Comparison of ENCODE assay signal across 11 mouse cellular contexts in the genomic region with DNA sequence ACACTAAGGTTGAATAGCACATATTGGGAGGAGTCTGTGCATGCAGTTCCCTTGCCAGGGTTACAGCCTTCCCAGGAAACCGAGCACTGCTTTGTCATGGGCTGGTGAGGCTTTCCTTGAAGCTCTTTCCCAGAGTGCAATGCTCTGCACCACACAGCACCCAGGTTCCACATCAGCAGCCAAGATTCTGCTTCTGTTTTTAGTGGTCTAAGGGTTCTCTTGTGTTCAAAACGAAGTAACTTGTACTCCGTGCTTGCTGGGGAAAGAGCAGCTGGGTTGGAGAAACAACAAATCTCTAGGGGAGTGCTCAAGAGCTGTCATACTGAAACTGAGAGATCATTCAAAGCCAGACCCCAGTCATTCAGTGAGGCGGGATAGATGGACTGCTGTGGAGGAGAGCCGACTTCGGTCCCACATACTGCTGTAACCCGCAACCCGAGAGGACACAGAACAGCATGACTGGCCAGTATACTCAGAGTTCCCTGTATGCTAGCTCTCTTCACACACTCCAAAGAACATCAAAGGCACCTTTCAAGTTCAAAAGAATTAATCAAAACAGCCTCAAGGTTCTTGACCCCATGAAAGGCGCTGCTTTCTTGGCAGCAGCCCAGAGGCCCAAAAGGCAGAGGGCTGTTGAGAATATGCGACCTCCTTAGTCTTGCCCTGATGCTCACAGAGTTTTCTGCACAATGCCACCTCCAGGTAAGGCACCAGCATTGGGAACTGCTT. TPM values are rescaled to one million over a fixed set of nuclear protein-coding genes. Genes with fewer than 3 reads are reported as not detected.
DNase-seq lines count a peak whose midpoint lies in the region; ATAC-seq and TF ChIP-seq lines count a peak whose summit lies in the region.
"Had no signal": no experiment of that assay in that cellular context is flagged by ENCODE, and none has a peak within 500 bp of the region (broad histone marks: within the 10 kb centered on the region; RNA-seq: fewer than 3 reads in every experiment).

No protein-coding gene starts in this region.

- TF ChIP-seq POLR2A in heart, adult 2 months (IDR thresholded peaks at IDR 0.05; ENCODE audit: insufficient read depth, low read depth, low read length), result no peak

- H3K27me3 ChIP-seq in heart, embryonic 16.5 days (ENCODE audit: control insufficient read depth, insufficient read depth, low read length), result no peaks in the 10 kb centered on the region
- H3K27me3 ChIP-seq in heart, adult 2 months (ENCODE audit: control insufficient read depth, insufficient read depth, low read length), result no peaks in the 10 kb centered on the region
- H3K27me3 ChIP-seq in hindbrain, postnatal 0 days (ENCODE audit: insufficient read depth, low read length), result no peaks in the 10 kb centered on the region

- H3K9ac ChIP-seq in heart, embryonic 16.5 days (ENCODE audit: low read length), result no peak overlapping the region; the same call in 1 of the 2 replicates
- no peak overlapping the region for H3K9ac ChIP-seq in heart, adult 2 months (ENCODE audit: low read depth, low read length)
- H3K9ac ChIP-seq in hindbrain, postnatal 0 days (replicated peaks; ENCODE audit: low read length), result no peak overlapping the region

- no peaks in the 10 kb centered on the region for H3K9me3 ChIP-seq in heart, embryonic 16.5 days (replicated peaks; ENCODE audit: control insufficient read depth, low read length)
- H3K9me3 ChIP-seq in hindbrain, postnatal 0 days (ENCODE audit: low read length), result no peaks in the 10 kb centered on the region

- DNase-seq in heart, adult 2 months, result no peak
- DNase-seq in brain, adult 2 months (ENCODE audit: low read depth, low spot score), result peak; percentile 19
- DNase-seq in hindbrain, postnatal 0 days (ENCODE audit: low spot score), result peak; percentile 32
- peak; percentile 22 to 59 for DNase-seq in lung, postnatal 4 days
- no peak for DNase-seq in layer of hippocampus, adult 9-11 months
- no peak for DNase-seq in T-cell, adult 2 months (ENCODE audit: low spot score)
- DNase-seq in left cerebral cortex, postnatal 36 days (ENCODE audit: low spot score in 2 of 2), result no peak
- DNase-seq: heart, postnatal 36 days had no signal

- WGBS in heart, embryonic 16.5 days, result 28% methylated on average over 10 of the region's 10 CpGs
- 48% methylated on average over 10 of the region's 10 CpGs for WGBS in heart, adult 2 months
- 21% methylated on average over 10 of the region's 10 CpGs for WGBS in hindbrain, postnatal 0 days

- no peak overlapping the region for H3K27ac ChIP-seq in heart, embryonic 16.5 days (ENCODE audit: low read length)
- H3K27ac ChIP-seq in heart, adult 2 months, result no peak overlapping the region
- peak overlapping the region; percentile 37; the same call in 1 of the 2 replicates for H3K27ac ChIP-seq in hindbrain, postnatal 0 days

- intact Hi-C loops in heart, adult 2 months (cut with DNase I), result no loop called here
- intact Hi-C loops in left cerebral cortex, postnatal 36 days (cut with DNase I), result no loop called here

- ATAC-seq in heart, embryonic 16.5 days (replicated peaks; ENCODE audit: extremely low read depth, insufficient read depth, low FRiP score), result 0 out of 2 replicates have a peak, but pooled peaks have one; percentile 4
- peak; percentile 66 for ATAC-seq in hindbrain, postnatal 0 days

- TF ChIP-seq EP300 in heart, adult 2 months (IDR thresholded peaks at IDR 0.05; ENCODE audit: insufficient read depth, low read depth, low read length), result no peak

- no peak for TF ChIP-seq CTCF in heart, adult 2 months (IDR thresholded peaks at IDR 0.05)
- TF ChIP-seq CTCF in hindbrain, postnatal 0 days (IDR thresholded peaks at IDR 0.05; ENCODE audit: low read depth), result no peak

- no peak overlapping the region for H3K4me3 ChIP-seq in heart, embryonic 16.5 days (ENCODE audit: low read length)
- no peak overlapping the region for H3K4me3 ChIP-seq in heart, adult 2 months
- no peak overlapping the region for H3K4me3 ChIP-seq in hindbrain, postnatal 0 days (ENCODE audit: low read length)
- H3K4me3 ChIP-seq: myocyte had no signal

- H3K36me3 ChIP-seq in heart, embryonic 16.5 days (ENCODE audit: control insufficient read depth, insufficient read depth), result no peaks in the 10 kb centered on the region
- no peaks in the 10 kb centered on the region for H3K36me3 ChIP-seq in heart, adult 2 months (ENCODE audit: control insufficient read depth, insufficient read depth, low read length)
- no peaks in the 10 kb centered on the region for H3K36me3 ChIP-seq in hindbrain, postnatal 0 days (ENCODE audit: insufficient read depth, low read length)

- peaks cover 25% of the 10 kb centered on the region for H3K4me1 ChIP-seq in heart, embryonic 16.5 days (ENCODE audit: control insufficient read depth, insufficient read depth, low read length)
- H3K4me1 ChIP-seq in heart, adult 2 months (ENCODE audit: control insufficient read depth, insufficient read depth, low read length), result peaks cover 6% of the 10 kb centered on the region; the same call in 1 of the 2 replicates
- peaks cover 21% of the 10 kb centered on the region for H3K4me1 ChIP-seq in hindbrain, postnatal 0 days (ENCODE audit: insufficient read depth, low read length)

- no peak overlapping the region for H3K4me2 ChIP-seq in heart, embryonic 16.5 days (ENCODE audit: low read depth, low read length)
- H3K4me2 ChIP-seq in hindbrain, postnatal 0 days (ENCODE audit: low read depth, low read length), result peak overlapping the region; percentile 8; the same call in 1 of the 2 replicates

- no peaks in the 10 kb centered on the region for H3K79me2 ChIP-seq in heart, adult 2 months (replicated peaks; ENCODE audit: control insufficient read depth, insufficient read depth, low read length)

RNA-seq across cellular contexts. Expression of gene Lmntd1, which starts 35.5 kb away (rescaled TPM):
- 10.9 and 16.8 TPM in 2 replicates for polyA plus RNA-seq in heart, embryonic 16.5 days (2015; fragmentation: Nextera tagmentation; extraction: Ambion mirVana)
- total RNA-seq in heart, adult 2 months (2021), result 1 to 10 TPM; 2.0 to 2.2 TPM
- 6.7 and 11.4 TPM in 2 replicates for polyA plus RNA-seq in heart, adult 2 months (2012; rRNA removed)
- total RNA-seq in hindbrain, postnatal 0 days (2014; rRNA removed), result 1.2 and 1.5 TPM in 2 replicates
- 1.8 and 2.3 TPM in 2 replicates for polyA plus RNA-seq in hindbrain, postnatal 0 days (2015; fragmentation: Nextera tagmentation; extraction: Ambion mirVana)
- 1 to 10 TPM; 1.0 to 1.9 TPM for total RNA-seq in left cerebral cortex, postnatal 36 days (2021)
- polyA plus RNA-seq: myocyte had no signal

RNA-seq across cellular contexts. Expression of gene Tuba3b, which starts 36.9 kb away (rescaled TPM):
- polyA plus RNA-seq in heart, embryonic 16.5 days (2015; fragmentation: Nextera tagmentation; extraction: Ambion mirVana), result 0.24 and 0.58 TPM in 2 replicates
- under 1 TPM; 0.20 to 0.31 TPM for total RNA-seq in heart, adult 2 months (2021)
- polyA plus RNA-seq in heart, adult 2 months (2012; rRNA removed), result 0.67 and 0.68 TPM in 2 replicates
- 0.11 TPM in 1 of 2 replicates, not detected in the other for total RNA-seq in hindbrain, postnatal 0 days (2014; rRNA removed)
- not detected in 2 replicates for polyA plus RNA-seq in hindbrain, postnatal 0 days (2015; fragmentation: Nextera tagmentation; extraction: Ambion mirVana)
- not detected for total RNA-seq in left cerebral cortex, postnatal 36 days (2021)
- polyA plus RNA-seq: myocyte; urinary bladder, adult 2 months had no signal

Comparison
In these comparisons a context has a peak if more than half of its experiments do, and no peak if none do; other contexts are left out.
1. DNase-seq: peak in brain, adult 2 months (single experiment), hindbrain, postnatal 0 days (single experiment) and lung, postnatal 4 days (2 of 2); none in heart, adult 2 months (0 of 2), layer of hippocampus, adult 9-11 months (single experiment), T-cell, adult 2 months (single experiment) and left cerebral cortex, postnatal 36 days (0 of 2).